7 mouse cellular contexts compared by ENCODE assay signal in the genomic region with DNA sequence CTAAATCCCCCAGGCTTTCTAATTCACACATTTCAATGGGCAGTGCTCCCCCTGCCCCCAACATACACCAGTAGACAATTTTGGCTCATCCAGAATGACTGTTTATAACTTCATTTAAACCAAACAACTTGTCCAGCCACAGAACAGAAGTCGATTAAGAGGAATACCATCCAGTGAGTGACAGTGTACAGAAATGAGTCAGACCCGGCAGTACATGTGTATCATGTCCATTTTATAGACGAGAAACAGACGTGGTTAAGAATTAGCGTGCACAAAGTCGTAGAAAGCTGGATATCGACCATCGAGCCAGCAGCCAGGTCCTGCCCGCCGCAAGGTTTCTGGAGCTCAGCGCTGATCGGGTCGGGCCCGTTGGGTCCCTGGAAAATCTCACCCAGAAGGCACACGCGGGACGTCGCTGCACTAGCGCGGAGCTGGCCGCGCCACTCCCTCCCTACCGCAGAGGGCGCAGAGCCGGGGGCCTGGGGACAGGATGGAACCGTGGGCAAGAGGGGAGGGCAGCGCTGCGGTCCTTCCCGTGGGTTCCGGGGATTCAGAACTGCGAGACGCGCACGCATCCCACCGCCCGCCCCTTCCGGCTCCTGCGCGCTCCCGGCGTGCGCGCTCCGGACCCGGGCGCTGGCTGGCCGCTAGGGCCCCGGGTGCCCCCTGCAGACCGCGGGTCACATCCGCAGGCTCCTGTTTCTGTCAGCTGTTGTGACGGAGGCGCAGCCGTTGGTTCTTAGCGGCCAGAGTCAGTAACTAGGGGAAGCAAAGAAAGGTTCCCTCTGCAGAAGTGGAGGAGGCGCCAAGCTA. TPM values are rescaled to one million over a fixed set of nuclear protein-coding genes. Genes with fewer than 3 reads are reported as not detected.
DNase-seq lines count a peak whose midpoint lies in the region; ATAC-seq lines count a peak whose summit lies in the region.

A gene (minus strand): TSS at position 552 of the 813 bp plus-strand sequence.

- H3K9me3 ChIP-seq in intestine, embryonic 15.5 days, result no peaks in the 10 kb centered on the region
- no peaks in the 10 kb centered on the region for H3K9me3 ChIP-seq in midbrain, embryonic 10.5 days (replicated peaks)

- 0 out of 2 replicates have a peak, but pooled peaks cover 7% of the 10 kb centered on the region for H3K36me3 ChIP-seq in intestine, embryonic 15.5 days
- H3K36me3 ChIP-seq in midbrain, embryonic 10.5 days, result peaks cover 58% of the 10 kb centered on the region

- H3K27ac ChIP-seq in intestine, embryonic 15.5 days, result peak within 1 kb of the TSS; percentile 90
- H3K27ac ChIP-seq in midbrain, embryonic 10.5 days (replicated peaks), result peak within 1 kb of the TSS; percentile 89

- H3K4me3 ChIP-seq in intestine, embryonic 15.5 days (replicated peaks), result peak within 1 kb of the TSS; percentile 65
- H3K4me3 ChIP-seq in midbrain, embryonic 10.5 days, result peak within 1 kb of the TSS; percentile 62

- peak within 1 kb of the TSS; percentile 66 for H3K4me2 ChIP-seq in intestine, embryonic 15.5 days (replicated peaks)

- peak; percentile 93 for ATAC-seq in intestine, embryonic 15.5 days

- no peaks in the 10 kb centered on the region for H3K27me3 ChIP-seq in intestine, embryonic 15.5 days (replicated peaks)
- no peaks in the 10 kb centered on the region for H3K27me3 ChIP-seq in midbrain, embryonic 10.5 days (ENCODE audit: low read depth, poor library complexity, severe bottlenecking)

- peaks cover 22% of the 10 kb centered on the region for H3K4me1 ChIP-seq in intestine, embryonic 15.5 days (replicated peaks)
- H3K4me1 ChIP-seq in midbrain, embryonic 10.5 days, result peaks cover 32% of the 10 kb centered on the region

- intact Hi-C loops in gastrocnemius, postnatal 36 days (cut with DNase I), result loop anchor here (2.0 kb wide), 1 partner anchor 97 kb away; a partner anchor contains a TSS
- intact Hi-C loops in left cerebral cortex, postnatal 25 days (cut with DNase I), result loop anchor here (1.0 to 5.0 kb wide), 2 partner anchors 97 to 365 kb away; a partner anchor contains a TSS

- under 1% methylated on average over 56 of the region's 56 CpGs for WGBS in intestine, embryonic 15.5 days
- under 1% methylated on average over 56 of the region's 56 CpGs for WGBS in midbrain, embryonic 10.5 days

- peak; percentile 91 to 94 for DNase-seq in adrenal gland, adult 18-20 months (ENCODE audit: low spot score in 2 of 2)
- peak; percentile 96 for DNase-seq in embryo, embryonic 11 days
- DNase-seq in gastrocnemius, postnatal 36 days, result peak; percentile 87 to 90
- peak; percentile 92 to 93 for DNase-seq in left cerebral cortex, postnatal 25 days (ENCODE audit: low spot score in 2 of 2)
- peak; percentile 91 for DNase-seq in midbrain, embryonic 10.5 days (ENCODE audit: low spot score)
- DNase-seq in right cerebral cortex, postnatal 4 days, result peak; percentile 88

- peak within 1 kb of the TSS; percentile 82 for H3K9ac ChIP-seq in intestine, embryonic 15.5 days

RNA-seq across cellular contexts. Expression of the gene that starts here (rescaled TPM):
- total RNA-seq in adrenal gland, adult 18-20 months (2021), result 1 to 10 TPM; 6.9 to 7.6 TPM
- total RNA-seq in gastrocnemius, postnatal 36 days (2021), result 1 to 10 TPM; 3.3 to 3.6 TPM
- polyA plus RNA-seq in intestine, embryonic 15.5 days (2015; fragmentation: Nextera tagmentation; extraction: Ambion mirVana), result 11.0 and 11.3 TPM in 2 replicates
- 1 to 10 TPM; 5.5 to 6.1 TPM for total RNA-seq in left cerebral cortex, postnatal 25 days (2021)
- polyA plus RNA-seq in midbrain, embryonic 10.5 days (2016; fragmentation: Nextera tagmentation; extraction: Ambion mirVana), result 17.0 and 17.7 TPM in 2 replicates

Comparison
In these comparisons a context has a peak if more than half of its experiments do, and no peak if none do; other contexts are left out.
1. Peak in every context shown above with its lines: DNase-seq, ATAC-seq, H3K4me3 ChIP-seq and H3K27ac ChIP-seq.